Mouse (Mus musculus) embryo, embryonic 11 days (tissue): ENCODE measurements around the gene Foxn3.
"Not testable (repeated sequence)": the region's sequence is repeated elsewhere in the genome, so short reads cannot be mapped to it uniquely, and the experiment has no call there.

Experiments
- DNase-seq: peaks from one replicate; pipeline ENCODE4 v3.0.0-alpha.2; 2015

Foxn3 gene

GRCm38 (mm10) chr12:99208251-99208650 is 355.1 kb downstream of the Foxn3 start:
- DNase-seq, result no peak

GRCm38 (mm10) chr12:99207014-99207612 is 356.3 kb downstream of the Foxn3 start:
- no peak for DNase-seq

GRCm38 (mm10) chr12:99205734-99206133 is 357.6 kb downstream of the Foxn3 start:
- DNase-seq, result no peak

GRCm38 (mm10) chr12:99199124-99199483 is 364.3 kb downstream of the Foxn3 start:
- DNase-seq, result no peak

GRCm38 (mm10) chr12:99198428-99199123 is 364.8 kb downstream of the Foxn3 start:
- DNase-seq, result no peak

- DNase-seq, result no peak
Measured at GRCm38 (mm10) chr12:99197031-99197430, 366.4 kb downstream of the Foxn3 start.

GRCm38 (mm10) chr12:99195655-99196054 is 367.7 kb downstream of the Foxn3 start:
- DNase-seq, result no peak

GRCm38 (mm10) chr12:99194120-99194519 is 369.3 kb downstream of the Foxn3 start:
- not testable (repeated sequence) for DNase-seq

GRCm38 (mm10) chr12:99187671-99188070 is 375.7 kb downstream of the Foxn3 start:
- no peak for DNase-seq

- DNase-seq, result no peak
Measured at GRCm38 (mm10) chr12:99186239-99186638, 377.1 kb downstream of the Foxn3 start.

- DNase-seq, result no peak
Measured at GRCm38 (mm10) chr12:99183261-99183792, 380.1 kb downstream of the Foxn3 start.

- DNase-seq, result no peak
Measured at GRCm38 (mm10) chr12:99182338-99182737, 381.0 kb downstream of the Foxn3 start.

- no peak for DNase-seq
Measured at GRCm38 (mm10) chr12:99180234-99180824, 383.1 kb downstream of the Foxn3 start.

- no peak for DNase-seq
Measured at GRCm38 (mm10) chr12:99174979-99175621, 388.3 kb downstream of the Foxn3 start.

- no peak for DNase-seq
Measured at GRCm38 (mm10) chr12:99172170-99172569, 391.2 kb downstream of the Foxn3 start.

GRCm38 (mm10) chr12:99169925-99170324 is 393.5 kb downstream of the Foxn3 start:
- DNase-seq, result no peak

- no peak for DNase-seq
Measured at GRCm38 (mm10) chr12:99166091-99166490, 397.3 kb downstream of the Foxn3 start.

GRCm38 (mm10) chr12:99163342-99163682 is 400.1 kb downstream of the Foxn3 start:
- peak; percentile 41 for DNase-seq

GRCm38 (mm10) chr12:99162639-99163341 is 400.6 kb downstream of the Foxn3 start:
- DNase-seq, result no peak

GRCm38 (mm10) chr12:99162188-99162587 is 401.2 kb downstream of the Foxn3 start:
- peak; percentile 18 for DNase-seq

GRCm38 (mm10) chr12:99160061-99160460 is 403.3 kb downstream of the Foxn3 start:
- no peak for DNase-seq

- no peak for DNase-seq
Measured at GRCm38 (mm10) chr12:99155904-99156303, 407.5 kb downstream of the Foxn3 start.

- no peak for DNase-seq
Measured at GRCm38 (mm10) chr12:99154230-99154629, 409.2 kb downstream of the Foxn3 start.
